Mouse (Mus musculus) neural tube, embryonic 13.5 days (tissue): ENCODE data around the gene Kctd3. TPM values are rescaled to one million over a fixed set of nuclear protein-coding genes. Genes with fewer than 3 reads are reported as not detected.
"Not testable (repeated sequence)": the region's sequence is repeated elsewhere in the genome, so short reads cannot be mapped to it uniquely, and the experiment has no call there.

Source experiments
- ATAC-seq: fragments of 200-750 bp; cut with Nextera tagmentation; 2 replicates; pipeline ENCODE4 v1.8.0; 2017; ENCODE audit warnings: low read depth, mild to moderate bottlenecking, moderate TSS enrichment, moderate library complexity
- H3K27ac ChIP-seq: fragments of 300-500 bp; sonication (generic); replicated peaks from 2 replicates; pipeline ENCODE4 v1.5.1; 2015; ENCODE audit warnings: moderate library complexity, mild to moderate bottlenecking, inconsistent platforms
- H3K27me3 ChIP-seq: fragments of 300-500 bp; sonication (generic); 2 replicates; pipeline ENCODE4 v1.6.1; 2015; ENCODE audit warnings: mild to moderate bottlenecking, inconsistent platforms
- H3K36me3 ChIP-seq: fragments of 300-500 bp; sonication (generic); 2 replicates; pipeline ENCODE4 v1.6.1; 2015; ENCODE audit warnings: mild to moderate bottlenecking, inconsistent platforms
- H3K4me1 ChIP-seq: fragments of 300-500 bp; sonication (generic); replicated peaks from 2 replicates; pipeline ENCODE4 v1.6.1; 2015; ENCODE audit warnings: inconsistent platforms
- H3K4me2 ChIP-seq: fragments of 300-500 bp; sonication (generic); 2 replicates; pipeline ENCODE4 v1.6.1; 2015; ENCODE audit warnings: inconsistent platforms, mild to moderate bottlenecking, moderate library complexity
- H3K4me3 ChIP-seq: fragments of 300-500 bp; sonication (generic); 2 replicates; pipeline ENCODE4 v1.5.1; 2015; ENCODE audit warnings: mild to moderate bottlenecking, inconsistent platforms
- H3K9ac ChIP-seq: fragments of 300-500 bp; sonication (generic); 2 replicates; pipeline ENCODE4 v1.6.1; 2015; ENCODE audit warnings: moderate library complexity, mild to moderate bottlenecking, inconsistent platforms
- H3K9me3 ChIP-seq: fragments of 300-500 bp; sonication (generic); 2 replicates; pipeline ENCODE4 v1.6.1; 2016; ENCODE audit warnings: inconsistent platforms
- WGBS: fragments of 180-500 bp; shearing (Covaris S2); methylation state at CpG from one replicate; pipeline ENCODE4 v1.1.7; 2015; 5-methylcytosine and 5-hydroxymethylcytosine counted together
- polyA plus RNA-seq: library from polyadenylated mRNA; unstranded; fragments of >200 nt; fragmentation: Nextera tagmentation; extraction: Ambion mirVana; gene quantifications from 2 replicates; pipeline ENCODE4 v1.2.1, GENCODE M21; 2015

Gene Kctd3
- polyA plus RNA-seq, 1 experiment from 2014 or later = 38.0 TPM

DNA sequence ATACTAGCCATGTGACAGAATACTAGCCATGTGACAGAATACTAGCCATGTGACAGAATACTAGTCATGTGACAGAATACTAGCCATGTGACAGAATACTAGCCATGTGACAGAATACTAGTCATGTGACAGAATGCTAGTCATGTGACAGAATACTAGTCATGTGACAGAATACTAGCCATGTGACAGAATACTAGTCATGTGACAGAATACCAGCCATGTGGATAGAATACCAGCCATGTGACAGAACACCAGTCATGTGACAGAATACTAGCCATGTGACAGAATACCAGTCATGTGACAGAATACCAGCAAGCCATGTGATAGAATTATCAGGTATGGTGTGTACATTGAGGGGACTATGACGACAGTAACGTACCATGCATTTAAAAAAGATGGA, 25.2 kb upstream of the Kctd3 start:
- not testable (repeated sequence) for ATAC-seq, H3K27me3 ChIP-seq, H3K36me3 ChIP-seq, H3K4me3 ChIP-seq, H3K4me1 ChIP-seq, H3K4me2 ChIP-seq, H3K9me3 ChIP-seq, H3K27ac ChIP-seq, H3K9ac ChIP-seq
- WGBS = 95% methylated on average over 2 of the region's 2 CpGs

- no peak for ATAC-seq
- WGBS = 81% methylated on average over 7 of the region's 7 CpGs
Measured at GRCm38 (mm10) chr1:189030975-189031374, 23.3 kb upstream of the Kctd3 start.

DNA sequence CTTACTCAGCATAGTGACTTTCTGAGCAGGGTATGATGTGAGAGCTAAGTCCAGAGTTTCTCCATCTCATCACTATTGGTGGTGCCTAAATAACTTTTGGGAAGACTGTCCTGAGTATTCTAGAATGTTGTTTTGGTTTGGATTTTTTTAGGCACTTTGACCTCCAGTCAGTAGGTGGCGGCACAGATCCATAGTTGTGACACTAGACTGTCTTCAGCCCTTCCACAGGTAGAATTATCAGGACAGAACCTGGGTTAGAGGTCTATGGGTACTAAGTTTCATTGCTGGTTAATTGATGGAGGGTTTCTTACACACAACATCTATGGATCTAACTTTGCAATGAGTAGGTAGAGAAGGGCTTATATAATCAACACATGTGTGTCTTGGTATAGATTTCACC, 20.6 kb upstream of the Kctd3 start:
- 59% methylated on average over 1 of the region's 1 CpGs for WGBS
- no peak overlapping the region for H3K4me2 ChIP-seq

More at GRCm38 (mm10) chr1:189030975-189031374, 23.3 kb upstream of the Kctd3 start:
- no peak overlapping the region for H3K4me2 ChIP-seq
- no peaks in the 10 kb centered on the region for H3K27me3 ChIP-seq
- H3K9ac ChIP-seq = no peak overlapping the region
- H3K9me3 ChIP-seq = no peaks in the 10 kb centered on the region
- H3K27ac ChIP-seq = no peak overlapping the region
- no peaks in the 10 kb centered on the region for H3K36me3 ChIP-seq
- no peak overlapping the region for H3K4me3 ChIP-seq
- no peaks in the 10 kb centered on the region for H3K4me1 ChIP-seq

GRCm38 (mm10) chr1:189026885-189027284, 19.2 kb upstream of the Kctd3 start:
- Histone ChIP-seq H3K27ac (no peak overlapping the region), H3K9me3 (no peaks in the 10 kb centered on the region), H3K4me1 (no peaks in the 10 kb centered on the region), H3K27me3 (no peaks in the 10 kb centered on the region), H3K4me3 (no peak overlapping the region), H3K4me2 (no peak overlapping the region), H3K36me3 (no peaks in the 10 kb centered on the region), H3K9ac (no peak overlapping the region)
- no peak for ATAC-seq
- 57% methylated on average over 8 of the region's 8 CpGs for WGBS

More for the DNA sequence above, 20.6 kb upstream of the Kctd3 start:
- Histone ChIP-seq H3K4me3 (no peak overlapping the region), H3K9ac (no peak overlapping the region), H3K36me3 (no peaks in the 10 kb centered on the region), H3K27ac (no peak overlapping the region), H3K9me3 (no peaks in the 10 kb centered on the region), H3K4me1 (no peaks in the 10 kb centered on the region), H3K27me3 (no peaks in the 10 kb centered on the region)
- no peak for ATAC-seq

DNA sequence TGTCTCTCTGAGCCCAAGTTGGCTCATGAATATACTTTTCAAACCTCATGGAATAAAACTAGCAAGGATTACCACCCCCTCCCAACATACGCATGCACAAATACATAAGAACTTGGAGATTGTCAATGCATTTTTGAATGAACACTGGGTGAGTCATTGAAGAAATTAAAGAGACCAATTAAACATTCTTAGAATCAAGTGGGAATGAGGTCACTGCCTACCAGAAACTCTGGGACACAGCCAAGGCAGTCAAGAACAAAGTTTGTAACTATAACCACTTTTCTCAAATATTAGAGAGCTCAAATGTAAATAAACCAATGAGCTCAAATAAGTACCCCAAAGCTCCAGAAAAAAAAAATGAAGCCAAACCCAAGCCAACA, 16.1 kb upstream of the Kctd3 start:
- 88% methylated on average over 1 of the region's 1 CpGs for WGBS
- H3K4me3 ChIP-seq = no peak overlapping the region
- no peaks in the 10 kb centered on the region for H3K36me3 ChIP-seq
- H3K27me3 ChIP-seq = no peaks in the 10 kb centered on the region
- no peak overlapping the region for H3K4me2 ChIP-seq
- H3K27ac ChIP-seq = no peak overlapping the region
- no peak overlapping the region for H3K9ac ChIP-seq
- no peaks in the 10 kb centered on the region for H3K9me3 ChIP-seq
- no peak for ATAC-seq
- H3K4me1 ChIP-seq = no peaks in the 10 kb centered on the region

- 49% methylated on average over 7 of the region's 7 CpGs for WGBS
- Histone ChIP-seq H3K36me3 (no peaks in the 10 kb centered on the region), H3K4me3 (no peak overlapping the region), H3K9me3 (no peaks in the 10 kb centered on the region), H3K27me3 (no peaks in the 10 kb centered on the region), H3K4me1 (no peaks in the 10 kb centered on the region), H3K27ac (no peak overlapping the region), H3K4me2 (no peak overlapping the region), H3K9ac (no peak overlapping the region)
- no peak for ATAC-seq
Measured at GRCm38 (mm10) chr1:189022925-189023700, 15.5 kb upstream of the Kctd3 start.

GRCm38 (mm10) chr1:189015372-189015771, 7.7 kb upstream of the Kctd3 start:
- Histone ChIP-seq H3K27ac (no peak overlapping the region), H3K4me2 (no peak overlapping the region), H3K4me3 (no peak overlapping the region), H3K9me3 (no peaks in the 10 kb centered on the region), H3K4me1 (peaks cover 17% of the 10 kb centered on the region), H3K9ac (no peak overlapping the region), H3K36me3 (no peaks in the 10 kb centered on the region), H3K27me3 (peaks cover 22% of the 10 kb centered on the region)
- ATAC-seq = no peak
- WGBS = 57% methylated on average over 2 of the region's 2 CpGs

GRCm38 (mm10) chr1:189013587-189013921, 5.9 kb upstream of the Kctd3 start:
- no peak overlapping the region for H3K27ac ChIP-seq
- no peak for ATAC-seq

DNA sequence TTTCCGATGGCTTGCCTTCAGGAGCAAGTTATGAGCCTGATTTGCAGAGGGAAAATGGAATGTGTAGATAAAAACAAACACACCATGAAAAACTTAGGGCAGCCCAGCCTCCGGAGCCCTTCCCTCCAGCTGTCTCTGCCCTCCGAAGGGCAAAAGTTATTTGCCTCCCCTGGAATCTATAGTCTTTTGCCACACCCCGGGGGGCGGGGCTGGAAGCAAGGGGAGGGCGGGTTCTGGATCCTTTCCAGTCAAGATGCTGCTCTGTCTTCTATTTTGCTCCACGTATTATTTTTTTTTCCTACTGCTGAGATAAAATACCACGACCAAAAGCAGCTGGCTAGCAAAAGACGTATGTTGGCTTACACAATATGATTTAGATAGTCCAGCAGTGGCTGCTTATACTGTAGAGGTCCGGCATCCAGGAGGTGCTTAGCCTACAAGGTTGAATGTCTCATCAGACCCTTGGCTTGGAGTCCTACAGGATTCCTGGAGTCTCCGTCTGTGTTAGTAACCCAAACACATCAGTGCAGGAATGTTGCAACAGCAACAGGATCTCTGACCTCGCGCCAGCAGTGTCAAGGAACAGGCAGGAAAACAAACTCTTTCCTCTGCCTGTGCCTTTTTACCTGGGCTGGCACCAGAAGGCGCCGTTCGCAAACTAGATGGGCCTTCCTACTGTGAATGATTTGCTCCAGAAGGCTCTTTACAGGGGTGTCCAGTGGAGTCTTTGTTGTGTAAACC, 5.4 kb upstream of the Kctd3 start:
- peaks cover 22% of the 10 kb centered on the region for H3K27me3 ChIP-seq
- H3K4me1 ChIP-seq = peaks cover 17% of the 10 kb centered on the region
- 7% methylated on average over 16 of the region's 16 CpGs for WGBS
- no peaks in the 10 kb centered on the region for H3K9me3 ChIP-seq
- no peaks in the 10 kb centered on the region for H3K36me3 ChIP-seq
- H3K27ac ChIP-seq = no peak overlapping the region
- 0 out of 2 replicates have a peak overlapping the region, but pooled peaks have one; percentile 32 for H3K9ac ChIP-seq
- H3K4me2 ChIP-seq = peak overlapping the region; percentile 24
- no peak for ATAC-seq
- no peak overlapping the region for H3K4me3 ChIP-seq

More at GRCm38 (mm10) chr1:189013587-189013921, 5.9 kb upstream of the Kctd3 start:
- H3K9ac ChIP-seq = 0 out of 2 replicates have a peak overlapping the region, but pooled peaks have one; percentile 32
- no peaks in the 10 kb centered on the region for H3K9me3 ChIP-seq
- peaks cover 22% of the 10 kb centered on the region for H3K27me3 ChIP-seq
- H3K36me3 ChIP-seq = no peaks in the 10 kb centered on the region
- peak overlapping the region; percentile 24 for H3K4me2 ChIP-seq
- WGBS = 5% methylated on average over 4 of the region's 4 CpGs
- H3K4me1 ChIP-seq = peaks cover 17% of the 10 kb centered on the region
- no peak overlapping the region for H3K4me3 ChIP-seq

DNA sequence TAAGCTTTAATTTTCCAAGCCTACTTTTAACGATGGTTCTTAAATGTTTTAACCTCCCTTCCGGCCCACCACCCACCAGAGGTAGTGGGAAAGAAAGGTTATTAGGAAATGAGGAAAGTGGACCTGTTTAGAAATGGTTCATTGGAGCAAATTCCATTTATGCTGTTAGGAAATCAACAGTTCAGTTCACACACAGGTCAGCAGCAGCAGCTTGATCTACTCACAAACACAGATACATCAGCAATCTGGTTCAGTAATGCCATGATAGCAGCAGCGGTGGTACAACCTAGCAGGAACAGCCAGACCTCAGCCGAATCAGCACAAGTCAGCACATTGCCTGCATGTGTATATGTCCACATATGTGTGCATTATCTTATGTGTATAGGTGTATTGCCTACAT, 3.0 kb upstream of the Kctd3 start:
- WGBS = 89% methylated on average over 4 of the region's 4 CpGs
- Histone ChIP-seq H3K4me2 (no peak overlapping the region), H3K36me3 (no peaks in the 10 kb centered on the region), H3K4me3 (no peak overlapping the region), H3K27ac (no peak overlapping the region), H3K9me3 (no peaks in the 10 kb centered on the region), H3K27me3 (peaks cover 22% of the 10 kb centered on the region), H3K4me1 (peaks cover 32% of the 10 kb centered on the region), H3K9ac (no peak overlapping the region)
- ATAC-seq = no peak

GRCm38 (mm10) chr1:189007980-189008324, 311 bp upstream of the Kctd3 start:
- peaks cover 31% of the 10 kb centered on the region for H3K4me1 ChIP-seq
- H3K9me3 ChIP-seq = no peaks in the 10 kb centered on the region
- ATAC-seq = no peak; the same call in 1 of the 2 replicates
- peaks cover 8% of the 10 kb centered on the region for H3K27me3 ChIP-seq
- peak overlapping the region; percentile 99 for H3K4me3 ChIP-seq
- peak overlapping the region; percentile 96 for H3K4me2 ChIP-seq
- WGBS = 46% methylated on average over 7 of the region's 7 CpGs
- 0 out of 2 replicates have a peak overlapping the region, but pooled peaks have one; percentile 9 for H3K9ac ChIP-seq
- no peak overlapping the region for H3K27ac ChIP-seq
- H3K36me3 ChIP-seq = no peaks in the 10 kb centered on the region

GRCm38 (mm10) chr1:189006826-189007225, 815 bp downstream of the Kctd3 start:
- H3K4me1 ChIP-seq = peaks cover 26% of the 10 kb centered on the region
- H3K27ac ChIP-seq = no peak overlapping the region
- H3K9me3 ChIP-seq = no peaks in the 10 kb centered on the region
- no peaks in the 10 kb centered on the region for H3K27me3 ChIP-seq
- ATAC-seq = no peak; the same call in none of the 2 replicates
- peak overlapping the region; percentile 96 for H3K4me2 ChIP-seq
- H3K9ac ChIP-seq = peak overlapping the region; percentile 95
- 3% methylated on average over 7 of the region's 7 CpGs for WGBS
- H3K4me3 ChIP-seq = peak overlapping the region; percentile 99
- no peaks in the 10 kb centered on the region for H3K36me3 ChIP-seq
